Mouse (Mus musculus) hindbrain, embryonic 15.5 days (tissue): Measurements from ENCODE around the gene Lrrc1. TPM values are rescaled to one million over a fixed set of nuclear protein-coding genes. Genes with fewer than 3 reads are reported as not detected.

Source experiments
- ATAC-seq: fragments of 200-750 bp; cut with Nextera tagmentation; 2 replicates; pipeline ENCODE4 v1.8.0; 2017; ENCODE audit warnings: low read depth, moderate number of reproducible peaks, moderate TSS enrichment; ENCODE audit not compliant: low FRiP score
- H3K27ac ChIP-seq: fragments of 300-500 bp; sonication (generic); replicated peaks from 2 replicates; pipeline ENCODE4 v1.5.1; 2015; ENCODE audit warnings: mild to moderate bottlenecking, inconsistent platforms
- H3K27me3 ChIP-seq: fragments of 300-500 bp; sonication (generic); 2 replicates; pipeline ENCODE4 v1.6.1; 2015; ENCODE audit warnings: control low read depth, inconsistent platforms
- H3K36me3 ChIP-seq: fragments of 300-500 bp; sonication (generic); 2 replicates; pipeline ENCODE4 v1.6.1; 2015; ENCODE audit warnings: control low read depth, inconsistent platforms
- H3K4me1 ChIP-seq: fragments of 300-500 bp; sonication (generic); replicated peaks from 2 replicates; pipeline ENCODE4 v1.6.1; 2015; ENCODE audit warnings: control low read depth, inconsistent platforms
- H3K4me2 ChIP-seq: fragments of 300-500 bp; sonication (generic); 2 replicates; pipeline ENCODE4 v1.6.1; 2015; ENCODE audit warnings: moderate library complexity, mild to moderate bottlenecking, inconsistent platforms
- H3K4me3 ChIP-seq: fragments of 300-500 bp; sonication (generic); 2 replicates; pipeline ENCODE4 v1.5.1; 2015; ENCODE audit warnings: mild to moderate bottlenecking, inconsistent platforms
- H3K9ac ChIP-seq: fragments of 300-500 bp; sonication (generic); 2 replicates; pipeline ENCODE4 v1.6.1; 2015; ENCODE audit warnings: inconsistent platforms
- H3K9me3 ChIP-seq: fragments of 300-500 bp; sonication (generic); 2 replicates; pipeline ENCODE4 v1.6.1; 2016; ENCODE audit warnings: control low read depth, inconsistent platforms
- WGBS: fragments of 180-500 bp; shearing (Covaris S2); methylation state at CpG from one replicate; pipeline ENCODE4 v1.1.7; 2015; 5-methylcytosine and 5-hydroxymethylcytosine counted together
- polyA plus RNA-seq: library from polyadenylated mRNA; unstranded; fragments of >200 nt; fragmentation: Nextera tagmentation; extraction: Ambion mirVana; gene quantifications from 2 replicates; pipeline ENCODE4 v1.2.1, GENCODE M21; 2015

The Lrrc1 gene
- polyA plus RNA-seq, 1 experiment from 2014 or later = 5.9 TPM

- Histone ChIP-seq H3K9me3 (no peaks in the 10 kb centered on the region), H3K4me1 (no peaks in the 10 kb centered on the region), H3K27me3 (no peaks in the 10 kb centered on the region), H3K36me3 (no peaks in the 10 kb centered on the region), H3K9ac (no peak overlapping the region), H3K27ac (no peak overlapping the region), H3K4me2 (no peak overlapping the region), H3K4me3 (no peak overlapping the region)
- 74% methylated on average over 3 of the region's 3 CpGs for WGBS
- no peak for ATAC-seq
These were observed 132.7 kb downstream of the Lrrc1 start for GRCm38 (mm10) chr9:77411830-77412425.

GRCm38 (mm10) chr9:77410968-77411367 lies 133.7 kb downstream of the Lrrc1 start:
- Histone ChIP-seq H3K9ac (no peak overlapping the region), H3K9me3 (no peaks in the 10 kb centered on the region), H3K4me2 (no peak overlapping the region), H3K27me3 (no peaks in the 10 kb centered on the region), H3K36me3 (no peaks in the 10 kb centered on the region), H3K4me1 (no peaks in the 10 kb centered on the region), H3K27ac (no peak overlapping the region), H3K4me3 (no peak overlapping the region)
- no peak for ATAC-seq
- WGBS = 72% methylated on average over 4 of the region's 4 CpGs

GRCm38 (mm10) chr9:77410524-77410923 lies 134.1 kb downstream of the Lrrc1 start:
- Histone ChIP-seq H3K27me3 (no peaks in the 10 kb centered on the region), H3K4me1 (no peaks in the 10 kb centered on the region), H3K4me3 (no peak overlapping the region), H3K9ac (no peak overlapping the region), H3K4me2 (no peak overlapping the region), H3K27ac (no peak overlapping the region), H3K9me3 (no peaks in the 10 kb centered on the region), H3K36me3 (no peaks in the 10 kb centered on the region)
- no peak for ATAC-seq
- 86% methylated on average over 7 of the region's 7 CpGs for WGBS

- H3K27me3 ChIP-seq = no peaks in the 10 kb centered on the region
- no peak for ATAC-seq
- no peaks in the 10 kb centered on the region for H3K9me3 ChIP-seq
- no peaks in the 10 kb centered on the region for H3K4me1 ChIP-seq
- WGBS = 57% methylated on average over 6 of the region's 6 CpGs
- no peak overlapping the region for H3K27ac ChIP-seq
- H3K4me3 ChIP-seq = no peak overlapping the region
- H3K36me3 ChIP-seq = no peaks in the 10 kb centered on the region
- no peak overlapping the region for H3K4me2 ChIP-seq
- H3K9ac ChIP-seq = no peak overlapping the region
These were observed 136.5 kb downstream of the Lrrc1 start for GRCm38 (mm10) chr9:77408053-77408603.

GRCm38 (mm10) chr9:77406906-77407305 lies 137.8 kb downstream of the Lrrc1 start:
- no peak overlapping the region for H3K9ac ChIP-seq
- H3K27me3 ChIP-seq = no peaks in the 10 kb centered on the region
- ATAC-seq = no peak
- no peaks in the 10 kb centered on the region for H3K36me3 ChIP-seq
- 64% methylated on average over 7 of the region's 7 CpGs for WGBS
- no peak overlapping the region for H3K4me3 ChIP-seq
- H3K27ac ChIP-seq = no peak overlapping the region
- H3K4me1 ChIP-seq = no peaks in the 10 kb centered on the region
- H3K9me3 ChIP-seq = no peaks in the 10 kb centered on the region
- no peak overlapping the region for H3K4me2 ChIP-seq

GRCm38 (mm10) chr9:77404458-77404857 lies 140.2 kb downstream of the Lrrc1 start:
- ATAC-seq = no peak
- 86% methylated on average over 4 of the region's 4 CpGs for WGBS

GRCm38 (mm10) chr9:77403961-77404360 lies 140.7 kb downstream of the Lrrc1 start:
- H3K9me3 ChIP-seq = no peaks in the 10 kb centered on the region
- no peak overlapping the region for H3K4me2 ChIP-seq
- no peak for ATAC-seq
- no peaks in the 10 kb centered on the region for H3K4me1 ChIP-seq
- H3K4me3 ChIP-seq = no peak overlapping the region
- 90% methylated on average over 6 of the region's 6 CpGs for WGBS
- H3K27ac ChIP-seq = no peak overlapping the region
- no peaks in the 10 kb centered on the region for H3K27me3 ChIP-seq
- H3K9ac ChIP-seq = no peak overlapping the region
- H3K36me3 ChIP-seq = no peaks in the 10 kb centered on the region

More at GRCm38 (mm10) chr9:77404458-77404857, 140.2 kb downstream of the Lrrc1 start:
- H3K27ac ChIP-seq = no peak overlapping the region
- no peak overlapping the region for H3K4me2 ChIP-seq
- no peak overlapping the region for H3K4me3 ChIP-seq
- H3K9me3 ChIP-seq = no peaks in the 10 kb centered on the region
- no peaks in the 10 kb centered on the region for H3K27me3 ChIP-seq
- no peaks in the 10 kb centered on the region for H3K4me1 ChIP-seq
- H3K9ac ChIP-seq = no peak overlapping the region
- H3K36me3 ChIP-seq = no peaks in the 10 kb centered on the region

GRCm38 (mm10) chr9:77402971-77403370 lies 141.7 kb downstream of the Lrrc1 start:
- 88% methylated on average over 1 of the region's 1 CpGs for WGBS
- Histone ChIP-seq H3K4me1 (no peaks in the 10 kb centered on the region), H3K36me3 (no peaks in the 10 kb centered on the region), H3K27me3 (no peaks in the 10 kb centered on the region), H3K4me3 (no peak overlapping the region), H3K9me3 (no peaks in the 10 kb centered on the region), H3K4me2 (no peak overlapping the region), H3K9ac (no peak overlapping the region), H3K27ac (no peak overlapping the region)
- no peak for ATAC-seq

- 94% methylated on average over 5 of the region's 5 CpGs for WGBS
- no peak for ATAC-seq
These were observed 144.9 kb downstream of the Lrrc1 start for GRCm38 (mm10) chr9:77399801-77400200.

GRCm38 (mm10) chr9:77398856-77399631 lies 145.6 kb downstream of the Lrrc1 start:
- Histone ChIP-seq H3K36me3 (no peaks in the 10 kb centered on the region), H3K27me3 (no peaks in the 10 kb centered on the region), H3K4me1 (no peaks in the 10 kb centered on the region), H3K4me3 (no peak overlapping the region), H3K9me3 (no peaks in the 10 kb centered on the region), H3K9ac (no peak overlapping the region), H3K27ac (no peak overlapping the region), H3K4me2 (no peak overlapping the region)
- no peak for ATAC-seq
- WGBS = 64% methylated on average over 13 of the region's 13 CpGs

More at GRCm38 (mm10) chr9:77399801-77400200, 144.9 kb downstream of the Lrrc1 start:
- Histone ChIP-seq H3K36me3 (no peaks in the 10 kb centered on the region), H3K4me3 (no peak overlapping the region), H3K27ac (no peak overlapping the region), H3K27me3 (no peaks in the 10 kb centered on the region), H3K4me1 (no peaks in the 10 kb centered on the region), H3K9ac (no peak overlapping the region), H3K9me3 (no peaks in the 10 kb centered on the region), H3K4me2 (no peak overlapping the region)

- H3K27me3 ChIP-seq = no peaks in the 10 kb centered on the region
- ATAC-seq = no peak
- no peaks in the 10 kb centered on the region for H3K9me3 ChIP-seq
- no peak overlapping the region for H3K4me3 ChIP-seq
- H3K27ac ChIP-seq = no peak overlapping the region
- no peaks in the 10 kb centered on the region for H3K4me1 ChIP-seq
- H3K36me3 ChIP-seq = no peaks in the 10 kb centered on the region
- WGBS = 79% methylated on average over 4 of the region's 4 CpGs
- H3K9ac ChIP-seq = no peak overlapping the region
- H3K4me2 ChIP-seq = no peak overlapping the region
These were observed 147.6 kb downstream of the Lrrc1 start for GRCm38 (mm10) chr9:77397027-77397426.

GRCm38 (mm10) chr9:77391248-77391647 lies 153.4 kb downstream of the Lrrc1 start:
- Histone ChIP-seq H3K27ac (no peak overlapping the region), H3K27me3 (no peaks in the 10 kb centered on the region), H3K9me3 (no peaks in the 10 kb centered on the region), H3K4me1 (no peaks in the 10 kb centered on the region), H3K9ac (no peak overlapping the region), H3K4me2 (no peak overlapping the region), H3K36me3 (no peaks in the 10 kb centered on the region), H3K4me3 (no peak overlapping the region)
- WGBS = 88% methylated on average over 10 of the region's 10 CpGs
- no peak for ATAC-seq
